Mouse (Mus musculus): ENCODE measurements around the gene Coro2a. TPM values are rescaled to one million over a fixed set of nuclear protein-coding genes. Genes with fewer than 3 reads are reported as not detected.
"Not testable (repeated sequence)": the region's sequence is repeated elsewhere in the genome, so short reads cannot be mapped to it uniquely, and the experiment has no call there.

Coro2a gene
- polyA plus RNA-seq, 1 experiment from 2014 or later: 3.0 TPM

GRCm38 (mm10) chr4:46582024-46582423 lies 20.0 kb downstream of the Coro2a start:
- not testable (repeated sequence) for H3K27ac ChIP-seq; DNase-seq; H3K27me3 ChIP-seq; ATAC-seq (ENCODE audit: low read depth); H3K4me2 ChIP-seq; H3K4me3 ChIP-seq (replicated peaks); H3K9me3 ChIP-seq (replicated peaks); H3K4me1 ChIP-seq (replicated peaks); H3K36me3 ChIP-seq; H3K9ac ChIP-seq
- 67% methylated on average over 9 of the region's 9 CpGs for WGBS (ENCODE audit: insufficient replicate concordance)

GRCm38 (mm10) chr4:46581577-46581976 lies 20.4 kb downstream of the Coro2a start:
- not testable (repeated sequence) for H3K9me3 ChIP-seq (replicated peaks); ATAC-seq (ENCODE audit: low read depth); H3K9ac ChIP-seq; H3K4me2 ChIP-seq; H3K36me3 ChIP-seq; H3K27ac ChIP-seq; H3K27me3 ChIP-seq; H3K4me1 ChIP-seq (replicated peaks); H3K4me3 ChIP-seq (replicated peaks); DNase-seq
- WGBS (ENCODE audit: insufficient replicate concordance): 89% methylated on average over 22 of the region's 22 CpGs

- not testable (repeated sequence) for H3K9ac ChIP-seq; H3K4me1 ChIP-seq (replicated peaks); H3K36me3 ChIP-seq; H3K27me3 ChIP-seq; H3K27ac ChIP-seq; DNase-seq; H3K4me2 ChIP-seq; ATAC-seq (ENCODE audit: low read depth); H3K4me3 ChIP-seq (replicated peaks); H3K9me3 ChIP-seq (replicated peaks)
- WGBS (ENCODE audit: insufficient replicate concordance): 82% methylated on average over 15 of the region's 15 CpGs
Observed at GRCm38 (mm10) chr4:46580799-46581243, 21.2 kb downstream of the Coro2a start.

GRCm38 (mm10) chr4:46578796-46579346 lies 23.1 kb downstream of the Coro2a start:
- H3K4me3 ChIP-seq (replicated peaks); H3K4me2 ChIP-seq; H3K27ac ChIP-seq; H3K27me3 ChIP-seq; H3K9ac ChIP-seq; H3K36me3 ChIP-seq; ATAC-seq (ENCODE audit: low read depth); H3K9me3 ChIP-seq (replicated peaks); DNase-seq: not testable (repeated sequence)
- H3K4me1 ChIP-seq (replicated peaks): peaks cover 11% of the 10 kb centered on the region
- 85% methylated on average over 8 of the region's 8 CpGs for WGBS (ENCODE audit: insufficient replicate concordance)

- Histone ChIP-seq H3K9me3 (replicated peaks) (0 out of 2 replicates have a peak, but pooled peaks cover 3% of the 10 kb centered on the region), H3K36me3 (no peaks in the 10 kb centered on the region), H3K4me3 (replicated peaks) (no peak overlapping the region), H3K27me3 (no peaks in the 10 kb centered on the region), H3K27ac (no peak overlapping the region), H3K9ac (no peak overlapping the region), H3K4me1 (replicated peaks) (peaks cover 13% of the 10 kb centered on the region), H3K4me2 (no peak overlapping the region)
- ATAC-seq (ENCODE audit: low read depth) (no peak), DNase-seq (no peak)
- WGBS (ENCODE audit: insufficient replicate concordance): 55% methylated on average over 1 of the region's 1 CpGs
Observed at GRCm38 (mm10) chr4:46578228-46578627, 23.8 kb downstream of the Coro2a start.

- H3K9ac ChIP-seq; ATAC-seq (ENCODE audit: low read depth); DNase-seq; H3K4me3 ChIP-seq (replicated peaks); H3K27me3 ChIP-seq; H3K27ac ChIP-seq; H3K4me2 ChIP-seq; H3K9me3 ChIP-seq (replicated peaks); H3K36me3 ChIP-seq: not testable (repeated sequence)
- H3K4me1 ChIP-seq (replicated peaks): peaks cover 13% of the 10 kb centered on the region
- 49% methylated on average over 6 of the region's 10 CpGs for WGBS (ENCODE audit: insufficient replicate concordance)
Observed at GRCm38 (mm10) chr4:46575509-46576284, 26.3 kb downstream of the Coro2a start.

- H3K27ac ChIP-seq: peak overlapping the region; percentile 58; the same call in 1 of the 2 replicates
- 30% methylated on average over 12 of the region's 12 CpGs for WGBS (ENCODE audit: insufficient replicate concordance)
Observed at GRCm38 (mm10) chr4:46574841-46575240, 27.2 kb downstream of the Coro2a start.

GRCm38 (mm10) chr4:46574024-46574753 lies 27.8 kb downstream of the Coro2a start:
- no peak overlapping the region for H3K9ac ChIP-seq
- WGBS (ENCODE audit: insufficient replicate concordance): 34% methylated on average over 9 of the region's 9 CpGs

More at GRCm38 (mm10) chr4:46574841-46575240, 27.2 kb downstream of the Coro2a start:
- Histone ChIP-seq H3K4me1 (replicated peaks) (peaks cover 13% of the 10 kb centered on the region), H3K27me3 (no peaks in the 10 kb centered on the region), H3K4me3 (replicated peaks) (no peak overlapping the region), H3K4me2 (no peak overlapping the region), H3K36me3 (no peaks in the 10 kb centered on the region), H3K9me3 (replicated peaks) (no peaks in the 10 kb centered on the region), H3K9ac (no peak overlapping the region)
- ATAC-seq (ENCODE audit: low read depth) (no peak), DNase-seq (no peak)

GRCm38 (mm10) chr4:46572616-46573015 lies 29.4 kb downstream of the Coro2a start:
- peaks cover 13% of the 10 kb centered on the region for H3K4me1 ChIP-seq (replicated peaks)
- H3K4me2 ChIP-seq: no peak overlapping the region
- H3K9ac ChIP-seq: no peak overlapping the region
- H3K4me3 ChIP-seq (replicated peaks): no peak overlapping the region
- no peak for ATAC-seq (ENCODE audit: low read depth)
- 66% methylated on average over 4 of the region's 4 CpGs for WGBS (ENCODE audit: insufficient replicate concordance)
- H3K27me3 ChIP-seq: no peaks in the 10 kb centered on the region
- DNase-seq: no peak
- H3K27ac ChIP-seq: no peak overlapping the region
- no peaks in the 10 kb centered on the region for H3K9me3 ChIP-seq (replicated peaks)
- no peaks in the 10 kb centered on the region for H3K36me3 ChIP-seq

More at GRCm38 (mm10) chr4:46574024-46574753, 27.8 kb downstream of the Coro2a start:
- Histone ChIP-seq H3K4me3 (replicated peaks) (no peak overlapping the region), H3K9me3 (replicated peaks) (no peaks in the 10 kb centered on the region), H3K36me3 (no peaks in the 10 kb centered on the region), H3K4me2 (no peak overlapping the region), H3K27me3 (no peaks in the 10 kb centered on the region), H3K4me1 (replicated peaks) (peaks cover 13% of the 10 kb centered on the region), H3K27ac (no peak overlapping the region)
- DNase-seq (no peak), ATAC-seq (ENCODE audit: low read depth) (no peak)

- Histone ChIP-seq H3K27ac (no peak overlapping the region), H3K36me3 (no peaks in the 10 kb centered on the region), H3K4me1 (replicated peaks) (peaks cover 13% of the 10 kb centered on the region), H3K4me3 (replicated peaks) (no peak overlapping the region), H3K27me3 (no peaks in the 10 kb centered on the region), H3K9me3 (replicated peaks) (no peaks in the 10 kb centered on the region), H3K4me2 (no peak overlapping the region), H3K9ac (no peak overlapping the region)
- ATAC-seq (ENCODE audit: low read depth) (no peak), DNase-seq (no peak)
- WGBS (ENCODE audit: insufficient replicate concordance): 75% methylated on average over 9 of the region's 9 CpGs
Observed at GRCm38 (mm10) chr4:46571744-46572143, 30.3 kb downstream of the Coro2a start.

GRCm38 (mm10) chr4:46569671-46570070 lies 32.3 kb downstream of the Coro2a start:
- no peaks in the 10 kb centered on the region for H3K27me3 ChIP-seq
- no peaks in the 10 kb centered on the region for H3K9me3 ChIP-seq (replicated peaks)
- H3K27ac ChIP-seq: no peak overlapping the region
- no peak for DNase-seq
- H3K4me2 ChIP-seq: no peak overlapping the region
- H3K4me1 ChIP-seq (replicated peaks): peaks cover 15% of the 10 kb centered on the region
- no peaks in the 10 kb centered on the region for H3K36me3 ChIP-seq
- WGBS (ENCODE audit: insufficient replicate concordance): 45% methylated on average over 5 of the region's 5 CpGs
- no peak for ATAC-seq (ENCODE audit: low read depth)
- no peak overlapping the region for H3K9ac ChIP-seq
- no peak overlapping the region for H3K4me3 ChIP-seq (replicated peaks)

Measured in liver, embryonic 13.5 days (tissue).